Mouse (Mus musculus): ENCODE data around the gene Cenpf.

- TF ChIP-seq POLR2A (IDR thresholded peaks at IDR 0.05; ENCODE audit: extremely low read depth, insufficient read depth, low read length) = no peak
- no peak for TF ChIP-seq CTCF (IDR thresholded peaks at IDR 0.05; ENCODE audit: low read depth, low read length)
These were observed 12.3 kb upstream of the Cenpf start for GRCm38 (mm10) chr1:189700186-189700585.

Data from liver, adult 2 months (tissue).